Mouse (Mus musculus) myocyte (in vitro differentiated cells): ENCODE measurements around the gene Micall1. TPM values are rescaled to one million over a fixed set of nuclear protein-coding genes. Genes with fewer than 3 reads are reported as not detected.

Source experiments
- H3K27me3 ChIP-seq: one replicate; pipeline ENCODE4 v1.6.1; 2011; ENCODE audit not compliant: control insufficient read depth, insufficient read depth, insufficient read length
- H3K36me3 ChIP-seq: one replicate; pipeline ENCODE4 v1.6.1; 2011; ENCODE audit not compliant: control insufficient read depth, insufficient read depth
- H3K4me2 ChIP-seq: one replicate; pipeline ENCODE4 v1.6.1; 2011; ENCODE audit warnings: low read depth, control low read depth
- H3K4me3 ChIP-seq: one replicate; pipeline ENCODE4 v1.5.1; 2011; ENCODE audit warnings: mild to moderate bottlenecking, control low read depth, moderate library complexity
- H3K79me2 ChIP-seq: one replicate; pipeline ENCODE4 v1.6.1; 2011; ENCODE audit not compliant: control insufficient read depth, insufficient read depth
- H3ac ChIP-seq: one replicate; pipeline ENCODE4 v1.6.1; 2011; ENCODE audit not compliant: control insufficient read depth, insufficient read length
- CEBPB ChIP-seq: IDR thresholded peaks from 2 replicates; pipeline ENCODE4 v1.6.1; 2011; ENCODE audit warnings: mild to moderate bottlenecking, moderate library complexity; ENCODE audit not compliant: poor library complexity, insufficient read depth, severe bottlenecking
- E2F4 ChIP-seq: IDR thresholded peaks from one replicate; pipeline ENCODE4 v1.6.1; 2011; ENCODE audit warnings: mild to moderate bottlenecking, control low read depth, moderate library complexity; ENCODE audit not compliant: insufficient read depth
- MAX ChIP-seq: IDR thresholded peaks from one replicate; pipeline ENCODE4 v1.6.1; 2011; ENCODE audit warnings: low read depth, mild to moderate bottlenecking, control low read depth
- MYOD1 ChIP-seq, 3 experiments: IDR thresholded peaks; one replicate each; pipeline ENCODE4 v1.6.1; 2011; ENCODE audit warnings: control low read depth in 2 of 3, low read depth in 2 of 3, mild to moderate bottlenecking in 2 of 3, moderate library complexity in 1 of 3; ENCODE audit not compliant: insufficient read length in 2 of 3, control insufficient read depth in 1 of 3
- MYOG ChIP-seq, 3 experiments: IDR thresholded peaks; one replicate each; pipeline ENCODE4 v1.6.1; 2011; ENCODE audit warnings: control low read depth in 2 of 3, low read depth in 2 of 3, mild to moderate bottlenecking in 2 of 3; ENCODE audit not compliant: insufficient read length in 2 of 3, control insufficient read depth in 1 of 3, insufficient read depth in 1 of 3
- POLR2A ChIP-seq: IDR thresholded peaks from one replicate; pipeline ENCODE4 v1.6.1; 2011; ENCODE audit warnings: low read depth, mild to moderate bottlenecking, control low read depth, moderate library complexity; ENCODE audit not compliant: insufficient read length
- POLR2AphosphoS2 ChIP-seq: IDR thresholded peaks from one replicate; pipeline ENCODE4 v1.6.1; 2011; ENCODE audit warnings: low read depth, control low read depth; ENCODE audit not compliant: insufficient read length
- REST ChIP-seq: IDR thresholded peaks from one replicate; pipeline ENCODE4 v1.6.1; 2011; ENCODE audit warnings: mild to moderate bottlenecking, control low read depth, moderate library complexity; ENCODE audit not compliant: insufficient read depth, insufficient read length
- SRF ChIP-seq: IDR thresholded peaks from one replicate; pipeline ENCODE4 v1.6.1; 2011; ENCODE audit warnings: low read depth; ENCODE audit not compliant: control insufficient read depth, insufficient read length
- TCF12 ChIP-seq: IDR thresholded peaks from one replicate; pipeline ENCODE4 v1.6.1; 2011; ENCODE audit warnings: mild to moderate bottlenecking, control low read depth; ENCODE audit not compliant: poor library complexity, insufficient read depth, severe bottlenecking
- TCF3 ChIP-seq: IDR thresholded peaks from one replicate; pipeline ENCODE4 v1.6.1; 2011; ENCODE audit warnings: low read depth, control low read depth; ENCODE audit not compliant: insufficient read length
- USF1 ChIP-seq: IDR thresholded peaks from one replicate; pipeline ENCODE4 v1.6.1; 2011; ENCODE audit warnings: low read depth, mild to moderate bottlenecking, control low read depth, moderate library complexity
- polyA plus RNA-seq: library from polyadenylated mRNA; unstranded; fragments of >200 nt; fragmentation: generic; extraction: Trizol; gene quantifications from one replicate; pipeline ENCODE4 v1.2.1, GENCODE M21; 2012; ENCODE audit warnings: missing spikeins

Gene Micall1
- polyA plus RNA-seq, 1 experiment: 18.0 TPM

- Histone ChIP-seq H3K27me3 (no peaks in the 10 kb centered on the region), H3ac (no peak overlapping the region), H3K4me2 (no peak overlapping the region), H3K4me3 (no peak overlapping the region), H3K79me2 (no peaks in the 10 kb centered on the region), H3K36me3 (peaks cover 29% of the 10 kb centered on the region)
- TF ChIP-seq POLR2AphosphoS2 (no peak), REST (no peak), E2F4 (no peak), MYOG (IDR thresholded peaks at IDR 0.05; ENCODE audit: control insufficient read depth in 1 of 3, insufficient read depth in 1 of 3, insufficient read length in 2 of 3, low read depth in 2 of 3) (no peak), POLR2A (no peak), USF1 (no peak), TCF3 (no peak), SRF (no peak), MYOD1 (IDR thresholded peaks at IDR 0.05; ENCODE audit: control insufficient read depth in 1 of 3, insufficient read length in 2 of 3, low read depth in 2 of 3) (no peak), CEBPB (no peak), TCF12 (no peak), MAX (no peak)
Observed at GRCm38 (mm10) chr15:79097135-79097534, 11.6 kb upstream of the Micall1 start.

GRCm38 (mm10) chr15:79097611-79098025, 11.1 kb upstream of the Micall1 start:
- H3K27me3 ChIP-seq: no peaks in the 10 kb centered on the region
- no peak overlapping the region for H3K4me3 ChIP-seq
- H3K36me3 ChIP-seq: peaks cover 29% of the 10 kb centered on the region
- no peaks in the 10 kb centered on the region for H3K79me2 ChIP-seq
- TF ChIP-seq REST (no peak), SRF (peak; percentile 96), TCF12 (peak; percentile 93), MYOD1 (IDR thresholded peaks at IDR 0.05; ENCODE audit: control insufficient read depth in 1 of 3, insufficient read length in 2 of 3, low read depth in 2 of 3) (peak; percentile 84 to 100 (median 98)), MAX (no peak), MYOG (IDR thresholded peaks at IDR 0.05; ENCODE audit: control insufficient read depth in 1 of 3, insufficient read depth in 1 of 3, insufficient read length in 2 of 3, low read depth in 2 of 3) (peak; percentile 99 to 100 (median 100)), E2F4 (no peak), USF1 (no peak), POLR2AphosphoS2 (peak; percentile 80), POLR2A (peak; percentile 64), TCF3 (peak; percentile 99), CEBPB (no peak)
- H3ac ChIP-seq: no peak overlapping the region
- H3K4me2 ChIP-seq: no peak overlapping the region

GRCm38 (mm10) chr15:79098220-79098619, 10.5 kb upstream of the Micall1 start:
- Histone ChIP-seq H3K27me3 (no peaks in the 10 kb centered on the region), H3K4me2 (no peak overlapping the region), H3K4me3 (no peak overlapping the region), H3ac (no peak overlapping the region), H3K79me2 (no peaks in the 10 kb centered on the region), H3K36me3 (peaks cover 26% of the 10 kb centered on the region)
- TF ChIP-seq MYOD1 (IDR thresholded peaks at IDR 0.05; ENCODE audit: control insufficient read depth in 1 of 3, insufficient read length in 2 of 3, low read depth in 2 of 3) (no peak), E2F4 (no peak), POLR2A (no peak), REST (no peak), TCF12 (no peak), CEBPB (no peak), MAX (no peak), MYOG (IDR thresholded peaks at IDR 0.05; ENCODE audit: control insufficient read depth in 1 of 3, insufficient read depth in 1 of 3, insufficient read length in 2 of 3, low read depth in 2 of 3) (no peak)

GRCm38 (mm10) chr15:79098868-79099267, 9.8 kb upstream of the Micall1 start:
- no peak overlapping the region for H3ac ChIP-seq
- peaks cover 19% of the 10 kb centered on the region for H3K36me3 ChIP-seq
- no peak overlapping the region for H3K4me3 ChIP-seq
- TF ChIP-seq MYOD1 (IDR thresholded peaks at IDR 0.05; ENCODE audit: control insufficient read depth in 1 of 3, insufficient read length in 2 of 3, low read depth in 2 of 3) (no peak), TCF12 (no peak), SRF (no peak), POLR2AphosphoS2 (no peak), MAX (no peak), E2F4 (no peak), POLR2A (no peak), CEBPB (no peak), TCF3 (no peak), USF1 (no peak)
- H3K4me2 ChIP-seq: no peak overlapping the region
- no peaks in the 10 kb centered on the region for H3K79me2 ChIP-seq
- H3K27me3 ChIP-seq: no peaks in the 10 kb centered on the region

GRCm38 (mm10) chr15:79099456-79099855, 9.2 kb upstream of the Micall1 start:
- H3K27me3 ChIP-seq: no peaks in the 10 kb centered on the region
- no peak overlapping the region for H3K4me2 ChIP-seq
- H3K4me3 ChIP-seq: no peak overlapping the region
- H3K79me2 ChIP-seq: no peaks in the 10 kb centered on the region
- TF ChIP-seq MYOG (IDR thresholded peaks at IDR 0.05; ENCODE audit: control insufficient read depth in 1 of 3, insufficient read depth in 1 of 3, insufficient read length in 2 of 3, low read depth in 2 of 3) (no peak), TCF12 (no peak), MYOD1 (IDR thresholded peaks at IDR 0.05; ENCODE audit: control insufficient read depth in 1 of 3, insufficient read length in 2 of 3, low read depth in 2 of 3) (no peak)
- no peak overlapping the region for H3ac ChIP-seq
- H3K36me3 ChIP-seq: peaks cover 13% of the 10 kb centered on the region
